Mouse (Mus musculus) mouse embryonic stem cell (cell line): ENCODE results near the gene Pi4k2a.
"Not testable (repeated sequence)": the region's sequence is repeated elsewhere in the genome, so short reads cannot be mapped to it uniquely, and the experiment has no call there.

ENCODE experiments used
- in situ Hi-C, 2 experiments: fragments of 300-500 bp; cut with MboI; formaldehyde crosslinking; loops; 1 replicate in 1 of 2; 3 replicates in 1 of 2; pipeline ENCODE4 v1.14.3; 2019 to 2020; ENCODE audit warnings: low sequenced_read_pairs in 2 of 2, low pct_unique_long_range_greater_than_20kb in 1 of 2, mixed read lengths in 1 of 2; ENCODE audit not compliant: unreplicated experiment in 1 of 2

Gene Pi4k2a

GRCm38 (mm10) chr19:42078566-42078965, 11.7 kb upstream of the Pi4k2a start:
- in situ Hi-C loops: no loop called here

GRCm38 (mm10) chr19:42079006-42079405, 11.3 kb upstream of the Pi4k2a start:
- in situ Hi-C loops: no loop called here

GRCm38 (mm10) chr19:42079950-42080349, 10.3 kb upstream of the Pi4k2a start:
- in situ Hi-C loops: no loop called here

- in situ Hi-C loops: no loop called here
These were observed 9.8 kb upstream of the Pi4k2a start for GRCm38 (mm10) chr19:42080469-42080868.

- in situ Hi-C loops: not testable (repeated sequence)
These were observed 8.7 kb upstream of the Pi4k2a start for GRCm38 (mm10) chr19:42081613-42082012.

GRCm38 (mm10) chr19:42085690-42086089, 4.6 kb upstream of the Pi4k2a start:
- in situ Hi-C loops: no loop called here

GRCm38 (mm10) chr19:42086166-42086565, 4.1 kb upstream of the Pi4k2a start, which contains the start of gene Morn4:
Gene Morn4 (minus strand): TSS chr19:42086357.
- in situ Hi-C loops: no loop called here

GRCm38 (mm10) chr19:42089103-42089747, 1.0 kb upstream of the Pi4k2a start:
- in situ Hi-C loops: no loop called here

GRCm38 (mm10) chr19:42090637-42091141, 419 bp downstream of the Pi4k2a start:
- in situ Hi-C loops: no loop called here

- in situ Hi-C loops: no loop called here
These were observed 9.1 kb downstream of the Pi4k2a start for GRCm38 (mm10) chr19:42099406-42099805.

GRCm38 (mm10) chr19:42104681-42105080, 14.4 kb downstream of the Pi4k2a start:
- in situ Hi-C loops: no loop called here

- in situ Hi-C loops: no loop called here
These were observed 25.6 kb downstream of the Pi4k2a start for GRCm38 (mm10) chr19:42115783-42116335.

- in situ Hi-C loops: no loop called here
These were observed 27.9 kb downstream of the Pi4k2a start for GRCm38 (mm10) chr19:42118142-42118541.

GRCm38 (mm10) chr19:42118596-42118995, 28.3 kb downstream of the Pi4k2a start:
- in situ Hi-C loops: no loop called here

GRCm38 (mm10) chr19:42120451-42120850, 30.2 kb downstream of the Pi4k2a start:
- in situ Hi-C loops: no loop called here

GRCm38 (mm10) chr19:42124684-42125083, 34.4 kb downstream of the Pi4k2a start:
- in situ Hi-C loops: loop anchor here in 1 of 2 experiments (25.0 kb wide), 1 partner anchor 662 kb away; no protein-coding TSS in a partner anchor

- in situ Hi-C loops: loop anchor here in 1 of 2 experiments (25.0 kb wide), 1 partner anchor 663 kb away; no protein-coding TSS in a partner anchor
These were observed 35.4 kb downstream of the Pi4k2a start for GRCm38 (mm10) chr19:42125501-42126218.

- in situ Hi-C loops: loop anchor here in 1 of 2 experiments (25.0 kb wide), 1 partner anchor 664 kb away; no protein-coding TSS in a partner anchor
These were observed 35.9 kb downstream of the Pi4k2a start for GRCm38 (mm10) chr19:42126219-42126605.

- in situ Hi-C loops: loop anchor here in 1 of 2 experiments (25.0 kb wide), 1 partner anchor 665 kb away; no protein-coding TSS in a partner anchor
These were observed 36.8 kb downstream of the Pi4k2a start for GRCm38 (mm10) chr19:42127024-42127423.
